Mouse (Mus musculus) ES-E14 (cell line): ENCODE data around the gene Cbfa2t2.

Experiments used
- CHD2 ChIP-seq: IDR thresholded peaks from 2 replicates; pipeline ENCODE4 v1.6.1; 2014; ENCODE audit warnings: mild to moderate bottlenecking, low read depth, low read length, inconsistent platforms
- ZC3H11A ChIP-seq: IDR thresholded peaks from 2 replicates; pipeline ENCODE4 v1.6.1; 2012; ENCODE audit warnings: low read depth, mild to moderate bottlenecking, inconsistent platforms, low read length, borderline replicate concordance

DNA sequence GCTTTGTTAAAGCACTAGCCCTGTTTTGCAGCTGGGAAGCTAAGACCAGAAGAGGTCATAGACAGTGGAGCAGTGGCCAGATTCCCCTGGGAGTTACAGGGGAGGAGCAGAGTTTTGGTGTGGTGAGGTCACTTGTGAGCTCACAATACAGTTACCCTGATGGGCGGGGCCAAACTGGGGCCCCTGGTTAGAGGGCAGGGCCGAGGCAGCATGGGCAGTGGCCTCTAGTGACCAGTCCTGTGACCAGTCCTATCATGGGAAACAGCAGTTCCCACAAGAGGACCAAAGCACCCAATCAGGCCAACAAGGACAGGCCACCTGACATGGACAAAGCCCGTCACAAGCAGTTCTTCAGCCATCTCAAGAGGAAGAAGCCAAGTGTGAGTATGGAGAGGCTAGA lies 112.4 kb downstream of the Cbfa2t2 start:
- no peak for TF ChIP-seq ZC3H11A
- TF ChIP-seq CHD2: no peak
